Mouse (Mus musculus) megakaryocyte, adult 5-6 weeks (primary cell): Measurements from ENCODE around the gene Nr1d1. TPM values are rescaled to one million over a fixed set of nuclear protein-coding genes. Genes with fewer than 3 reads are reported as not detected.

ENCODE experiments used
- ATAC-seq: 2 replicates; pipeline ENCODE4 v1.8.0; 2016; ENCODE audit warnings: mild to moderate bottlenecking, inconsistent platforms; ENCODE audit not compliant: poor library complexity, severe bottlenecking
- total RNA-seq, 2 experiments: library from RNA; stranded (forward) in 1 of 2; stranded (reverse) in 1 of 2; fragments of 153-499, 151-499 nt in 1 of 2; fragments of 221-1000, 200-1000 nt in 1 of 2; gene quantifications; 2 replicates each; pipeline versions ENCODE4 v1.2.3 to v1.2.4; 2015 to 2017

Gene Nr1d1
- total RNA-seq, 2 experiments from 2014 or later, result 0.11 to 0.37 TPM

DNA sequence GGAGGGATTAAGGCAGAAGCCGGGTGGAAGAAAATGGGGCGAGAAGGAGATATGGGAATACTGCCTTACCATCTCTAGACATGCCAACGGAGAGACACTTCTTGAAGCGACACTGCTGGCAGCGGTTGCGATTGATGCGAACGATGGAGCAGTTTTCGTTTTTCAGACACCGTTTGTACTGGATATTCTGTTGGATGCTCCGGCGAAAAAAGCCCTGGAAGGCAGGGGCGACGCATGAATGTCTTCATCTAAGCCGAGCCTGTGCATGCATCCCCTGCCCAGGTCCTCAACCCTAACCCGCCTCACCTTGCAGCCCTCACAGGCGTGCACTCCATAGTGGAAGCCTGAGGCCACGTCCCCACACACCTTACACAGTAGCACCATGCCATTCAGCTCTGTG lies 4.0 kb downstream of the Nr1d1 start:
- ATAC-seq, result no peak

DNA sequence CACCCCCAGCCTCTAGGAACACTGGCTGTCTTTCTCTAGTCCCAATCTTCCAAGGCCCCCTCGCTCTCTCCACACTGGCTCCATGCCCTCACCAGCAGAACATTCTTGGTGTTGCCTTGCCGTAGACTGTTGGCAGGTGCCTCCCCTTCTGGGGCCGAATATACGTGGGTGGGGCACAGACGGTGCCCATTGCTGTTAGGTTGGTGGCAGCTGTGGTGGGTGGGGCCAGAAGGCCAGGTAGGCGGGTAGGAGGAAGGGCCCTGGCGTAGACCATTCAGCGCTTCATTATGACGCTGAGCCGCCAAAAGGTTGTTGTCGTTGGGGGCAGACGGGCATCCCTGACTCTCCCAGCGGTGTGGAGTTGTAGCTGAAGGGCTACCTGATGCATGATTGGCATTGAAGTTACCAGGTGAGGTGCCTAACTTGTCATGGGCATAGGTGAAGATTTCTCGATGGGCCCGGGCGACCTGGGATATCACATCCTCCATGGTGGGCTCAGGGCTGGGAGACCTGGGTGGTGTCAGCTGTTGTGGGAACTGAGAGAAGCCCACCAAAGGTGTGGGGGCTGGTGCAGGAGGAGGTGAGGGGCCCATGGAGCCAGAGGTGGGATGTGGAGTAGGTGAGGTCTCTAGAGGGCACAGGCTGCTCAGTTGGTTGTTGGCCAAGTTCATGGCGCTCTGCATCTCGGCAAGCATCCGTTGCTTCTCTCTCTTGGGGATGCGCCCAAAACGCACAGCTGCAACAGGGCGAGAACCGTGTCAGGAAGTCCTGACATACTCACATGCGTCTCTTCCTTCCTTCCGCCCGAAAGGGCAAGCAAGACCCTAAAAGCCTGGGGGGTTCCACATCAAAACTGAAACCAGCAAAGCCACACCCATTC lies 4.8 kb downstream of the Nr1d1 start:
- ATAC-seq, result no peak

GRCm38 (mm10) chr11:98769007-98769954 lies 5.9 kb downstream of the Nr1d1 start:
- ATAC-seq, result no peak

DNA sequence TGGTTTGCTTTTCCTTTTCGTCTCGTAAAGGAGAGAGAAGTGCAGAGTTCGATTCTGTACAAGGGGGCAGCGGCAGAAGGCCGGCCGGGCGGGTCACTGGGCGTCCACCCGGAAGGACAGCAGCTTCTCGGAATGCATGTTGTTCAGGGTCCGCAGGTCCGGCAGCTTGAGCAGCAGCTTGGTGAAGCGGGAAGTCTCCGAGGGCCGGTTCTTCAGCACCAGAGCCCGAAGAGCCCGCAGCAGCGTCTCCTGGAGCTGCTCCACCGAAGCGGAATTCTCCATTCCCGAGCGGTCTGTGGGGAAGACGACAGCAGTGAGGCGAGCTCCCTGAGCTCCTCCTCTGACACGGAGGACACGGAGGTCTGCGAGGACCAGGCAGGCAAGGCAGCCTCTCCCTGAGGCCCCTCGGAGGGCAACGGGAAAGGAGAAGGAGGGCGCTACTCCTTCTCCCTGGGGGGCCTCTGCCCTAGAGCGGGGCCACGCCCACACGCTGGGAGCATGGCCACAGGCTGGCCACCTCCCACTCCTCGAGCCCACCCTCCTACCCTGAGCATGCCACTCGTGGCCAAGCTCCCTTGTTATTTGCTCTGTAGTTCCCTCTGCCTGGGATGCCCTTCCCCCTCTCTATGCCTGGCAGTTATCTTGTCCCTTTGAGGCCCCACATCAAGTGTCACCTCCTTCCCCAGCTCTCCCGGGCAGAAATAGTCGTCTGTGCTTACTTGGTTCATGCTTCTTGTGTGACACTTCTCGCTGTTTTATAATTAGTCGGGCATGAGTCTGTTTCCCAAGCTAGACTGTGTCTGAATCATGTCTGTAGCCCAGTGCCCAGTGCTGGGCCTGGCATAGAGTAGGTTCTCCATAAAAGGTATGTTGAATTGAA lies 6.8 kb downstream of the Nr1d1 start:
- ATAC-seq, result no peak

- ATAC-seq, result no peak
Measured at GRCm38 (mm10) chr11:98767713-98768112, 7.4 kb downstream of the Nr1d1 start.

DNA sequence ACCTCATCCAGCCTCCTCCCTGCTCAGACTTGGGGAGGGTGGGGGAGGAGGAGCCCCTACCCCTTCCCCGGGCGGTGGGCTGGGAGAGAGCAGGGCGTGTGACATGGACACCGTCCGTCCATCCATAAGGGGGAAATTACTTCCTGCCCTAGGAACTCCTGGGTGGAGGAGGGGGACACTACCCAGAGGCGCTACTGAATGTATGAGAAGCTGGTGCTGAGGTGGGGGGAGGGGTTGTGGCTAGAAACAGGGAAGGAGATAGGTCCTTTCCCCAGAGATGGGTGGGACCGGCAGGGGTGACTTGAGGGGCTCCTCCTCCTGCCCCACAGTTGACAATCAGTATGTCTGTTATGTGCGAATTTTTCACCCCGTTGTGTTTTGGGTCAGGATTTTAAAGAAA lies 7.9 kb downstream of the Nr1d1 start:
- ATAC-seq, result no peak

DNA sequence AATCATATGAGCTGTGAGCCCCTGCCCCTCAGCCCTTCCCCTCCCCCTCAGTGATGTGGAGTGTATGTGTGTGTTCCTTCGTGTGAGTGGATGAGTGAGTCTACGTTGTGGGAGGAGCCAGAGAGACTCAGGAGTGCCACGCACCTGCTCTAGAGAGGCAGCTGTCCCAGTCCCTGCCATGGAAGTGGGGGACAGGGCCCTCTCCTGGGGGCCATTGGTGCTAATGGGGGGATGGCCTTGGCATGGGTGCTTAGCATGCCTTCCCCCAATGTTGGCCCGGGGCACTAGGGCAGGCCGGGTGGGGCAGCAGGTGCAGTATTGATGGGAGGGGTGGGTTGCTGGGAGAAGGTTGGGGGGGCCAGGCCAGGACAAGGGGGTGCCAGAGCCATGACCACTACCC lies 8.3 kb downstream of the Nr1d1 start:
- no peak for ATAC-seq

DNA sequence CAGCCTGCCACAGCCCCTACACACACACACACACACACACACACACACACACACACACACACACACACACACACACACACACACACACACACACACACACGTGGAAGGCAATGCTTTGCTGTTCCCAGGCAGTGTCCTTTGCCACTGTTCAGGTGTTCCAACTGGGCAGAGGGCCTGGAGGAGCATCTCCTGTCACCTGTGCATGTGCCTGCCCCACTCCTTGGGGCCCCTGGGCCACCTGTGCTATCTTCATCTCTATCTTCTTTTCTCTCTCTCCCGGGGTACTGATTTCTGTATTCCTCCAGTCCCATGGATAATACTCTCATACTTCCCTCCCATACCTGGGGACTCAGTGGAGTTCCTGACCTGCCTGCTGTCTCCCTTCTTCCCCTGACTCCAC lies 8.8 kb downstream of the Nr1d1 start:
- ATAC-seq, result no peak

GRCm38 (mm10) chr11:98765421-98766309 lies 9.5 kb downstream of the Nr1d1 start:
- no peak for ATAC-seq

DNA sequence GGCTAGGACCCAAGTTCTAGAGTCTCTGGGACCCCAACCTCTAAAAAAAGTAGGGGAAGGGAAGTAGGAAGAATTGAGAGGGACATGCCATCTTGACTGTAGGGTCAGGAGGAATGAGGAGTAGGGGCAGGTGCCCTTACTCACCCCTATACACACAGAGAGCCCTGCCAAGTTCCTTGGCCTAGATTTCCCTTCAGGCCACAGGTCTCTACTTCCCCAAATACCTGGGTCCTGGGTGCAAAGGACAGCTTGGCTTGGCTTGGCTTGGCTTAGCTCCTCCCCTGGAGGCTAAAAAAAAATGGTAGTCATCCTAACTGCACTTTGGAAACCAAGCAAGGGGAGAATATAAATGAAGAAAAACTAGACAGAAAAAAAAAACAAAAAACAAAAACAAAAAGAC lies 10.4 kb downstream of the Nr1d1 start:
- no peak for ATAC-seq

GRCm38 (mm10) chr11:98764091-98764490 lies 11.0 kb downstream of the Nr1d1 start:
- ATAC-seq, result no peak

- ATAC-seq, result no peak
Measured at GRCm38 (mm10) chr11:98763502-98763861, 11.7 kb downstream of the Nr1d1 start.

DNA sequence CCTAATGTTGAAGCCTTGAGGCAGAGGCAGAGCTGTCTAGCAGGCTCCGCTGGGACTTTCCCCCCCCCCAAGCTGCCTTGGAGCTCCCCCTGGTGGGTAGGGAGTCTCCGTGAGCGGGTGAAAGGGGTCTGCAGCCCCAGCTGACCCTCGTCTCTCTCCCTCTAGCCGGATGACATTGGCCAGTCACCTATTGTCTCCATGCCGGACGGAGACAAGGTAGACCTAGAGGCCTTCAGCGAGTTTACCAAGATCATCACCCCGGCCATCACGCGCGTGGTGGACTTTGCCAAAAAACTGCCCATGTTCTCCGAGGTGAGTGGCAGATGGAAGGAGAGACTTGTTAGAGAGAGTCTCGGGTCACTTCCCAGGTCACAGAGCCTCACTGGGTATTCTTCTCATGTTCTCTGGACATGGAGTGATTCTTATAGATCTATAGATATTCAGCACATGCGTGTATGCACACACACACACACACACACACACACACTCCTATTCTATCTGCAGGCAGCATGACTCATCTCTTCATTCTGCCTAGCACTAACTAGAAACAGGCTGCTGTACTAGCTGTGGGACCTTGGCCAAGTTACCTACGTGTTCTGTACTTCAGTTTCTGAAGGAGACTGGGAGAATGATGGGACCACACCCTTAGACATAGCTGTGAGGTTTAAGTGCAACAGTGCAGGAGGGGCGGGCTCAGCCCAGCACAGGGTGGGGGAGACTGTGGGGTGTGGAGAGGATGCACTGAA lies 12.2 kb downstream of the Nr1d1 start:
- ATAC-seq, result no peak

GRCm38 (mm10) chr11:98761939-98762338 lies 13.2 kb downstream of the Nr1d1 start:
- ATAC-seq, result no peak

- ATAC-seq, result no peak
Measured at GRCm38 (mm10) chr11:98756711-98757110, 18.4 kb downstream of the Nr1d1 start.

DNA sequence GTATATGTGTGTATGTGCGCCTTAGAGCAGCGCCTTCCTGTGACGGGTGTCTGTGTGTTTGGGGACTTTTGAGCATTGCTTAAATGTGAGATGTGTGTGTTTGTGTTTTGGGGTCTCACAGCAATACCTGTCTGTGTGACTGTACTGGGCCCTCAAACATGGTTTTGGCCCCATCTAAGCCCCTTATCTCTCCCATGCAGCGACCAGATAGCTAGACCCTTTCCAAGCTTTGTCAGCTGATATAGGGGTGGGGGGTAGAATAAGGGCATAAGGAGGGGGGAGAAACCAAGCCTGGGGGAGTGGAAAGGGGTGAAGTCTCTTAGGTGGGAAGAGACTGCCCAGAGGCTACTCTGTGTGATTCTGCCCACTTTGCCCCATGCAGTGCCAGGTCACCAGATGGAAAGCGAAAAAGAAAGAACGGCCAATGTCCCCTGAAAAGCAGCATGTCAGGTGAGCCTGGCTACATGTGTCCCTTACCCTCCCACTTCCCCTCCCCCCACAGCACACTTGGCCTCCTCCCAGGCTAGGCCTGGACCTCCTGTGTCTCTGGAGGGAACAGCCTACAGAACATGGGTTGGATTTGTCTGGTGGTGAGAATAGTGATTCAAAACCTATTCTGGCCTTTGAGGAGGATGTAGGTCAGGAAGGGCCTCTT lies 19.3 kb downstream of the Nr1d1 start:
- ATAC-seq, result no peak

DNA sequence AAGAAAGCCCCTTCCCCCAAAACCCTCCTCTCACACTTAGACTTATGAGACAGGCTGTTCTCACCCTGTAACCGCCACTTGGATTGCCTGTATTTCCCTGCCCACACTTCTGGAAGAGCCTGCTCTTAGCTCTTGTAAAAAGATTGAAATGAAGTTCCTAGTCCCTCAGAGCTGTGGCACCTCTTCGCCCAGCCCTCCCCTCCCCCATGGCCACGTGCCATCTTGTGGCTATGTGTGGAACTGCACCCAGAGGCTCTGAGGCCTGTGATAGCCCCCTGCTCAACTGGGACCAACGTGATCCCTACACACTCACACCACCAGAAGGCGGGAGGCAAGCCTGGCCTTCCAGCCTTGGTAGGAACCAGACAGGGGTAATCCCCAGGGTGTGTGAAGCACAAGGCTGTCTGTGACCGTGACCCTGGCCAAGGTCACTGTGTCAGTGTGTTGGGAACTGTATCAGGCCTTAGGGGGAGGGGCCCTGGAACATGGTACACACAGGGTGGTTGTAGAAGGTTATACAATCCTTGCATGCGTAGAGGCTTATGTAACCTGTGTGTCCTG lies 20.4 kb downstream of the Nr1d1 start:
- ATAC-seq, result peak; percentile 92

GRCm38 (mm10) chr11:98754151-98754620 lies 20.9 kb downstream of the Nr1d1 start:
- peak; percentile 17; the same call in 1 of the 2 replicates for ATAC-seq
